8 mouse cellular contexts compared by ENCODE assay signal in the genomic region with DNA sequence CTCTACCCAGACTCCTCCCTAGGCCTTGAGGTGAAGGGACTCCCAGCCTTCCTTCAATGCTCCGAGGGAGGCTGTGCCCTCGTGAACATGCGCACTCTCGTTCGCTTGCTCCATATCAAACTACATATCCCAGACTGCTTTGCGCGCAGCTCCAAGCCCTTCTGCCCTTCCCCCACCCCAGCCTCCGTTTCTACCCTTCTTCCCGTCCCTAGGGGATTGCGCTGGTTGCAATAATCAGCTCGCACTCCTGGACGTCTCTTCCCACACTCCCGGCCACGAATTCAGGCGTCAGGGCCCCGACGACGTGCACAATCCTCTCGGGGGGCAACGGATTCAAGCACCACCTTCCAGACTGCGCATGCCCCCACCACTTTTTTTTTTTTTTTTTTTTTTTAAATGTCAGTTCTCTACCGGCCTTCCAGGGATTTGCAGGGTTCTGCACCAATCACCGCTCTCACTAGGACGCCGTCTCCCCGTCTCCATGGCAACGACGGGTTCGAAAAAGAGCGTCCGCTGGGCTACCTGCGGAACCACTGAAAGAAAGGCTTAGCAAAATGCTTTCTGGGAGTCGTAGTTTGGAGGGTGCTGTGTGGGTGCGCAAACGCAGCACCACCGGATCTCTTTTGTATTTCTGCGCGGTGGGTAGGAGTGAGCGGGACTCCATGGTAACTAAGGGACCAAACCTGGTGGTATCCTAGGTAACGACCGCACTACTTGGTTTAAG. TPM values are rescaled to one million over a fixed set of nuclear protein-coding genes. Genes with fewer than 3 reads are reported as not detected.
A peak's percentile ranks its signal among the peaks of the same experiment; 100 is the strongest.
DNase-seq lines count a peak whose midpoint lies in the region; ATAC-seq lines count a peak whose summit lies in the region.

A gene (minus strand): TSS at position 478 of the 724 bp plus-strand sequence.

- DNase-seq in CD4-positive helper T cell, adult 2 months (ENCODE audit: low read depth, low spot score) = peak; percentile 97
- DNase-seq in brain, embryonic 18.5 days (ENCODE audit: low read depth, low spot score) = peak; percentile 99
- peak; percentile 97 for DNase-seq in kidney, postnatal 10 days
- DNase-seq in natural killer cell, adult 2 months (ENCODE audit: low spot score in 2 of 2) = peak; percentile 80 to 89

- H3K36me3 ChIP-seq in heart, embryonic 13.5 days = no peaks in the 10 kb centered on the region
- H3K36me3 ChIP-seq in liver, embryonic 12.5 days = no peaks in the 10 kb centered on the region
- no peaks in the 10 kb centered on the region for H3K36me3 ChIP-seq in stomach, embryonic 15.5 days

- H3K9me3 ChIP-seq in heart, embryonic 13.5 days = no peaks in the 10 kb centered on the region
- H3K9me3 ChIP-seq in liver, embryonic 12.5 days (replicated peaks) = no peaks in the 10 kb centered on the region
- H3K9me3 ChIP-seq in stomach, embryonic 15.5 days = no peaks in the 10 kb centered on the region

- under 1% methylated on average over 41 of the region's 41 CpGs for WGBS in heart, embryonic 13.5 days
- WGBS in liver, embryonic 12.5 days (ENCODE audit: insufficient replicate concordance) = under 1% methylated on average over 41 of the region's 41 CpGs
- under 1% methylated on average over 41 of the region's 41 CpGs for WGBS in stomach, embryonic 15.5 days

- H3K27ac ChIP-seq in heart, embryonic 13.5 days (replicated peaks) = peak within 1 kb of the TSS; percentile 86
- peak within 1 kb of the TSS; percentile 49 for H3K27ac ChIP-seq in liver, embryonic 12.5 days
- peak within 1 kb of the TSS; percentile 84 for H3K27ac ChIP-seq in stomach, embryonic 15.5 days

- no peaks in the 10 kb centered on the region for H3K27me3 ChIP-seq in heart, embryonic 13.5 days (replicated peaks)
- no peaks in the 10 kb centered on the region; the same call in 1 of the 2 replicates for H3K27me3 ChIP-seq in liver, embryonic 12.5 days (replicated peaks)
- no peaks in the 10 kb centered on the region for H3K27me3 ChIP-seq in stomach, embryonic 15.5 days (replicated peaks)

- peak within 1 kb of the TSS; percentile 69 for H3K4me3 ChIP-seq in heart, embryonic 13.5 days
- peak within 1 kb of the TSS; percentile 62 for H3K4me3 ChIP-seq in liver, embryonic 12.5 days
- H3K4me3 ChIP-seq in stomach, embryonic 15.5 days (replicated peaks) = peak within 1 kb of the TSS; percentile 59

- H3K9ac ChIP-seq in heart, embryonic 13.5 days = peak within 1 kb of the TSS; percentile 91
- H3K9ac ChIP-seq in liver, embryonic 12.5 days = peak within 1 kb of the TSS; percentile 67
- peak within 1 kb of the TSS; percentile 13; the same call in 1 of the 2 replicates for H3K9ac ChIP-seq in stomach, embryonic 15.5 days

- peak within 1 kb of the TSS; percentile 74 for H3K4me2 ChIP-seq in heart, embryonic 13.5 days
- H3K4me2 ChIP-seq in liver, embryonic 12.5 days = peak within 1 kb of the TSS; percentile 79
- peak within 1 kb of the TSS; percentile 64 for H3K4me2 ChIP-seq in stomach, embryonic 15.5 days

- ATAC-seq in erythroid progenitor cell, adult 5-6 weeks (replicated peaks; ENCODE audit: low FRiP score, poor library complexity, severe bottlenecking) = peak; percentile 94
- ATAC-seq in heart, embryonic 13.5 days (ENCODE audit: extremely low read depth, insufficient number of reproducible peaks, low FRiP score, low TSS enrichment) = peak; percentile 82
- peak; percentile 87 for ATAC-seq in liver, embryonic 12.5 days
- peak; percentile 94 for ATAC-seq in stomach, embryonic 15.5 days (ENCODE audit: insufficient read depth, low FRiP score, low read depth)

- peaks cover 5% of the 10 kb centered on the region for H3K4me1 ChIP-seq in heart, embryonic 13.5 days
- H3K4me1 ChIP-seq in liver, embryonic 12.5 days = peaks cover 16% of the 10 kb centered on the region
- peaks cover 4% of the 10 kb centered on the region; the same call in 1 of the 2 replicates for H3K4me1 ChIP-seq in stomach, embryonic 15.5 days

RNA-seq across cellular contexts. Expression of the gene that starts here (rescaled TPM):
- not detected in 2 replicates for total RNA-seq in erythroid progenitor cell, adult 5-6 weeks (2015; ENCODE audit: low replicate concordance)
- total RNA-seq in erythroid progenitor cell, adult 5-6 weeks (2017; ENCODE audit: low replicate concordance) = not detected in 2 replicates
- 1.7 and 1.9 TPM in 2 replicates for polyA plus RNA-seq in heart, embryonic 13.5 days (2015; fragmentation: Nextera tagmentation; extraction: Ambion mirVana)
- 0.77 and 1.4 TPM in 2 replicates for polyA plus RNA-seq in liver, embryonic 12.5 days (2016; fragmentation: Nextera tagmentation; extraction: Ambion mirVana)
- polyA plus RNA-seq in stomach, embryonic 15.5 days (2015; fragmentation: Nextera tagmentation; extraction: Ambion mirVana) = 2.7 and 3.0 TPM in 2 replicates

Comparison
In these comparisons a context has a peak if more than half of its experiments do, and no peak if none do; other contexts are left out.
1. Peak in every context shown above with its lines: DNase-seq, ATAC-seq, H3K4me3 ChIP-seq and H3K27ac ChIP-seq.
2. Peak in ATAC-seq in erythroid progenitor cell, adult 5-6 weeks; RNA of the gene not detected or under 1 TPM.
3. H3K9ac ChIP-seq: peak in every context shown above with its lines; median percentile 91 in heart, embryonic 13.5 days; 67 in liver, embryonic 12.5 days; 13 in stomach, embryonic 15.5 days.